Mouse (Mus musculus): ENCODE measurements around the gene Phf21a. TPM values are rescaled to one million over a fixed set of nuclear protein-coding genes. Genes with fewer than 3 reads are reported as not detected.

Phf21a gene
- polyA plus RNA-seq, 1 experiment from 2014 or later, result 34.9 TPM

DNA sequence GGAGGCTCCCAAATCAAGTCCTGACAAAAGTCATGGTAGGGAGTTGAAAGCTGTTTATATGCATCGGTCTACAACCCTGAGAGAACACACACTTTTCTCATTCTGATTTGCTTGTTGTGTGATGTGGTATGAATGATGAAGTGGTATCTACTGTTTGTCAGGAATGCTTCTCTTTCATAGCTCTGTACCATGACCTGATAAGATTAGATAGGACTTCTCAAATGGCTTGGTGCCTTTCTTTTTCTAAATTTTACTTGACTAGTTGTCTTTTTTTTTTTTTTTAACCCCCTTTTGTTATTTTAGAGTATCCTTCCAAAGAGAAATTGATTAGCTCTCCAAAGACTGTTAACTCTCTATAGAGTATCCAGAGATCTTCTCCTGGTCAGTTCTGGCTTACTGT is 153.2 kb downstream of the Phf21a start:
- ATAC-seq (ENCODE audit: insufficient number of reproducible peaks, low FRiP score, low TSS enrichment, low read depth), result no peak
- no peaks in the 10 kb centered on the region for H3K27me3 ChIP-seq
- no peak overlapping the region for H3K9ac ChIP-seq
- no peaks in the 10 kb centered on the region for H3K9me3 ChIP-seq
- H3K36me3 ChIP-seq, result peaks cover 31% of the 10 kb centered on the region
- H3K4me1 ChIP-seq, result no peaks in the 10 kb centered on the region
- no peak overlapping the region for H3K27ac ChIP-seq
- no peak overlapping the region for H3K4me2 ChIP-seq
- no peak overlapping the region for H3K4me3 ChIP-seq
- WGBS, result 97% methylated on average over 1 of the region's 1 CpGs

DNA sequence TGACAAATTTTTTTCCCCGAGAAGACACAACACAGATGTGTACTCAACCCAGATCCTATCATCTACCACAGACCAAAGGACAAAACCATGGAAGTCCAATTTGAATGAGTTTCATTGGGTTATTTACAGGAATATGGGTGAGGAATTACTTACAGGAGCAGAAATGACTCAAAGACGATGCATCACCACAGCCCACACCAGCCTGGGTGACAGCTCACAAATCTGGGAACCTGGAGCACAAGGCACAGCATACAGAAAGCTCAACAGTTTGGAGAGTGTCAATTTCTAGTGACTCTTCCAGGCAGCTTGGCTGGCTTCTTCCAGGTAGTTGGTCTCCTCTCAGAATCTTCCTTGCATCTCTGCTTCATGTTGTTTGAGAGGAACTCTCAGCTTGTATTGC is 154.8 kb downstream of the Phf21a start:
- Histone ChIP-seq H3K36me3 (peaks cover 35% of the 10 kb centered on the region), H3K4me3 (no peak overlapping the region)
- whole genome bisulfite sequencing, result 96% methylated on average over 2 of the region's 2 CpGs

DNA sequence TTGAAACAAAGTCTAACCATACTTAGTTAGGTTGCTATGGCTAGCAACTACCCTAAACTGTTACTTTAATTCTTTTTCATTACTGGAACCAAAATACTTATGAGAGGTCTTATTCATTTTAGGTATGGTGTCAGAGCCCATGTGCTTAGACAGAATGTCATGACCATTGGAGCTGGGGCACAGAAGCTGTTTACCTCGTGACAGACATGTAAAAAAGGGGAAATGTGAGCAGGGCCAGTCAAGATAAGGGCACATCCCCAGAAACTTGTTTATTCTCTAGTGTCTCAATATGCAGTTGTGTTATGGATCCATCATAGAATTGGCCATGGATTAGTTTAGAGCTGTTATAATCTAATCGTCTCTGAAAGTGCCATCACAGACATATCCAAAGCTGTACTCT is 157.6 kb downstream of the Phf21a start:
- ATAC-seq (ENCODE audit: insufficient number of reproducible peaks, low FRiP score, low TSS enrichment, low read depth), result no peak
- no peaks in the 10 kb centered on the region for H3K27me3 ChIP-seq
- no peak overlapping the region for H3K4me2 ChIP-seq
- no peak overlapping the region for H3K9ac ChIP-seq
- no peak overlapping the region for H3K27ac ChIP-seq
- no peaks in the 10 kb centered on the region for H3K9me3 ChIP-seq
- no peak overlapping the region for H3K4me3 ChIP-seq
- no peaks in the 10 kb centered on the region for H3K4me1 ChIP-seq
- 83% methylated on average over 2 of the region's 2 CpGs for WGBS
- peaks cover 28% of the 10 kb centered on the region for H3K36me3 ChIP-seq

More for the DNA sequence above, 154.8 kb downstream of the Phf21a start:
- H3K9ac ChIP-seq, result no peak overlapping the region
- no peak for ATAC-seq (ENCODE audit: insufficient number of reproducible peaks, low FRiP score, low TSS enrichment, low read depth)
- no peaks in the 10 kb centered on the region for H3K27me3 ChIP-seq
- no peak overlapping the region for H3K27ac ChIP-seq
- H3K4me2 ChIP-seq, result no peak overlapping the region
- no peaks in the 10 kb centered on the region for H3K9me3 ChIP-seq
- H3K4me1 ChIP-seq, result no peaks in the 10 kb centered on the region

DNA sequence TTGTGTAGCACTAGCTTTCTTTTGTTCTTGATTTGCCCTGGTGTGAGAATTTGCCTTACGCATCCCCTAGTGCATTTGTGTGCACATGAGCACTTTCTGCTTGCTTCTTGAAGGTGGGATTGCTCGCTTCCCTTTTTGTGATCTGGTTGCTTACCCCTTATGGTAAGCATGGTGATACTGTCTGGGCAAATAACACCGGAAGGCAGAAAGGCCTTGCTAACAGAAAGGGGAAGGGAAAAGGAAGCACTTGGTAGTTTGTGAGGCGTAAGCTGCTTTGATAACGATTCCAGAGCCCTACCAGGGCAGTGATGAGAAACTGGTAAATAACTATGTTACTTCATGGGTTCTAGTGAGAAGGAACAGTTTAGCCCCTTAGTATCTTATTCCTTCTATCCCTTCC is 160.9 kb downstream of the Phf21a start:
- Histone ChIP-seq H3K4me2 (no peak overlapping the region), H3K27me3 (no peaks in the 10 kb centered on the region), H3K9me3 (no peaks in the 10 kb centered on the region), H3K36me3 (peaks cover 20% of the 10 kb centered on the region), H3K4me3 (no peak overlapping the region), H3K4me1 (0 out of 2 replicates have a peak, but pooled peaks cover 6% of the 10 kb centered on the region), H3K9ac (no peak overlapping the region), H3K27ac (no peak overlapping the region)
- WGBS, result 83% methylated on average over 5 of the region's 5 CpGs
- no peak for ATAC-seq (ENCODE audit: insufficient number of reproducible peaks, low FRiP score, low TSS enrichment, low read depth)

DNA sequence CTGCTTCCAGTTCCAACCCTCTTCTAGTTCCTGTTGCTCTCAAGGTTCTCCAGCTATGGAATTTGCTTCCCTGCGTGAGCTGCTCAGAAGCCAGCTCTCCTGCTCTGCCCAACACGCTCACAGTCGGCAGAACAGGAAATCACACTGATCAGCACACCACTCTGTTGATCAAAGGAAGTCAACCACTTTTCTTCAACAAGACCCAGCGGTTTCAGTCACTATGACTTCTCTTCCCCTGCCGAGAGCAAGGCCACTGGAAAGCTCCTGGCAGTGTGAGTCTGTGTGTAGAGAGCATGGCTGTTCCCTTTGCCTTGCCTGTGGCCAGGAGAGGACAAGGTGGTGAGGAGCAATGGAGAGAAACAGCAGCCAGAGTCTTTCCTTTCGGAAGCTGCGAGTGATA is 163.2 kb downstream of the Phf21a start:
- no peak for ATAC-seq (ENCODE audit: insufficient number of reproducible peaks, low FRiP score, low TSS enrichment, low read depth)
- WGBS, result 65% methylated on average over 7 of the region's 7 CpGs

DNA sequence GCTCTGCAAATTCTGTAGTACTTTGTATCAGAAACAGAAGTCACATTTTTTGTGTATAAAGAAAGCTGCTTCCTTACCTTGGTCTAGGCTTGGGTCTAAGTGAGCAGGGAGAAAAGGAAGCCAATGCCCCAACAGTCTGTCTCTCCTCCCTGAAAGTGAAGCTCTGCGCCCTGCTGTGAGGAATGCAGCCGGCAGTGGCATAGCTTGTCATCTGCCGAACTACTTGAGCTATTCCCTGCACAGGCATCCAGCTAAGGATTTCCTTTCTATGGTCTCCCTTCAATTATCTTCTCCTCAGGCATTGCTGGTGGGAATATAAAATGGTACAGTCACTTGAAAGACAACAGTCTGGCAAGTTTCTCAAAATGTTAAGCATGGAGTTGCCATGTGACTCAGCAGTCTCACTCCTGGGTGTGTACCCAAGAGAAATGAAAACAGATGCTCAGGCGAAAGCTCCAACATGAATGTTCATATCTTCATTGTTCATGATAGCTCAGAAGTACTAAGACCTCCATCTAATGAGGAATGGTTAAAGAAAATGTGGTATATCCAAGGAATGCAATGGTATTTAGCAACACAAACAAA is 164.5 kb downstream of the Phf21a start:
- no peak overlapping the region for H3K4me2 ChIP-seq
- H3K4me1 ChIP-seq, result 0 out of 2 replicates have a peak, but pooled peaks cover 6% of the 10 kb centered on the region
- no peak for ATAC-seq (ENCODE audit: insufficient number of reproducible peaks, low FRiP score, low TSS enrichment, low read depth)
- WGBS, result 55% methylated on average over 4 of the region's 4 CpGs
- no peaks in the 10 kb centered on the region for H3K27me3 ChIP-seq
- H3K36me3 ChIP-seq, result peaks cover 14% of the 10 kb centered on the region
- no peak overlapping the region for H3K27ac ChIP-seq
- no peaks in the 10 kb centered on the region for H3K9me3 ChIP-seq
- H3K4me3 ChIP-seq, result no peak overlapping the region
- H3K9ac ChIP-seq, result no peak overlapping the region

More for the DNA sequence above, 163.2 kb downstream of the Phf21a start:
- Histone ChIP-seq H3K4me1 (0 out of 2 replicates have a peak, but pooled peaks cover 6% of the 10 kb centered on the region), H3K9me3 (no peaks in the 10 kb centered on the region), H3K27me3 (no peaks in the 10 kb centered on the region), H3K36me3 (peaks cover 19% of the 10 kb centered on the region), H3K4me2 (no peak overlapping the region), H3K27ac (no peak overlapping the region), H3K4me3 (no peak overlapping the region), H3K9ac (no peak overlapping the region)

DNA sequence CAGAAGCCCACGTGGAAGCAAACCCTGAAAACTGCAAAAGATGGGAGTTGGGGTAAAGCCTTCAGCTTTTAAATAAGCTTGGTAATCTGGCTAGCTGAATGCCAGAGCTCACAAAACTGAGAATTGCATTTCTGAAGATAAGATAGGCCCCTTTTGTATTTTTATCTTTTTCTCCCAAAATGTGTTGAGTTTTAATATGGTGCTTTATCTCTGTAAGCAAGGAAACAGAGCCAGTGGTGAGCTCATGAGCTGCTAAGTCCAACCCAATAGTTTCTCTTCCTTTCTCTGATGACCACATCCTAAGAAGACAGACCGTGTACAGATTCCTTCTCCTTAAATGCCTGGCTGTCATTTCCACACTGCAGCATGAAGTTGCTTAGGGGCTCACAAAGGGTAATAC is 167.0 kb downstream of the Phf21a start:
- H3K4me2 ChIP-seq, result no peak overlapping the region
- 76% methylated on average over 2 of the region's 2 CpGs for WGBS
- H3K9ac ChIP-seq, result no peak overlapping the region
- no peak overlapping the region for H3K4me3 ChIP-seq
- ATAC-seq (ENCODE audit: insufficient number of reproducible peaks, low FRiP score, low TSS enrichment, low read depth), result no peak
- no peaks in the 10 kb centered on the region for H3K9me3 ChIP-seq
- H3K27me3 ChIP-seq, result no peaks in the 10 kb centered on the region
- H3K4me1 ChIP-seq, result 0 out of 2 replicates have a peak, but pooled peaks cover 6% of the 10 kb centered on the region
- H3K27ac ChIP-seq, result no peak overlapping the region
- H3K36me3 ChIP-seq, result peaks cover 11% of the 10 kb centered on the region

DNA sequence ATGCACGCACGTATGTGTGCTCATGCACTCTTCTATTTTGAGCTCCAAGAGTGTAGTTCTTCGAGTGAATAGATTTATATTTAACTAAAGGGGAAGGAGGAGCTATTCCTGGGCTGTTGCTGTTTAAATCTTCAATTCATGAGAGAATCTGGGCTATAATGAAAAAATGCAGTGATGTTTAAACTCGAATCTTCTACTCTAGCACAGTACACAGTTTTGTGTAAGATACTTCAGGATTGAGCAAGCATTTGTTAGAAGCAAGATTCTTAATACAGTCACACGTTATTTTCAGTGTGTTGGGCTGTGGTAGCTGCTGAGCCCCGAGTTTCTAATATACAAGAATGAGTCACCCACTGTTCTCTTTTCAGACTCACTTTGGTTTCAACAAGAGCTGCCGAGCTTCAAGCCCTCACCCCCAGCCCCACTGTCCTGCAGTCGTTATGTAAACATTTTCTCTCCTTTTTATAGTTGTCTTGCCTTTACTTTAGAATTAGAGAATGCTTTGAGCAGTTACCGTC is 173.2 kb downstream of the Phf21a start:
- H3K4me3 ChIP-seq, result no peak overlapping the region
- H3K27me3 ChIP-seq, result no peaks in the 10 kb centered on the region
- no peak overlapping the region for H3K27ac ChIP-seq
- peaks cover 6% of the 10 kb centered on the region; the same call in 1 of the 2 replicates for H3K36me3 ChIP-seq
- no peak overlapping the region for H3K4me2 ChIP-seq
- no peak for ATAC-seq (ENCODE audit: insufficient number of reproducible peaks, low FRiP score, low TSS enrichment, low read depth)
- H3K4me1 ChIP-seq, result no peaks in the 10 kb centered on the region
- H3K9ac ChIP-seq, result no peak overlapping the region
- H3K9me3 ChIP-seq, result no peaks in the 10 kb centered on the region
- WGBS, result 76% methylated on average over 9 of the region's 9 CpGs

DNA sequence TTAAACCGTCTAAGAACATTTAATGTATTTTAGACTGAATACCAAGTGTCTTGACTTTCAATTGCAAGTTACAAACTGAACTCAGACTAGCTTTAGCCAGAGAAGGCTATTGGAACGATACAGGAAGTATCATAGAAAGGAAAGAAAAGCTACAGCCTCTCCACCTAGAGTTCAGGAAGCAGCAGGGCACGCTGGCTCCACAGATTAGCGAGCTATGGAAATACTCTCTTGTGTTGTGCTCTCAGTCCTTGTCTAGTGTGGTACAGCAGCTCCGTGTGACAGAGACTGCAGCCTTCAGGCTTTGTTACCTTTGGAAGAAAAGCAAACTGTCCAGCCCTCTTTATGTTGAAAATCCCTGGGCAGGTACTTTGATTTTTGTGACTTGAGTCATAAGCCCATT is 176.3 kb downstream of the Phf21a start:
- no peak overlapping the region for H3K4me3 ChIP-seq
- no peak for ATAC-seq (ENCODE audit: insufficient number of reproducible peaks, low FRiP score, low TSS enrichment, low read depth)
- H3K27ac ChIP-seq, result no peak overlapping the region
- H3K27me3 ChIP-seq, result no peaks in the 10 kb centered on the region
- H3K36me3 ChIP-seq, result peaks cover 6% of the 10 kb centered on the region; the same call in 1 of the 2 replicates
- H3K4me2 ChIP-seq, result no peak overlapping the region
- H3K4me1 ChIP-seq, result no peaks in the 10 kb centered on the region; the same call in 1 of the 2 replicates
- no peaks in the 10 kb centered on the region for H3K9me3 ChIP-seq
- WGBS, result 87% methylated on average over 5 of the region's 5 CpGs
- no peak overlapping the region for H3K9ac ChIP-seq

DNA sequence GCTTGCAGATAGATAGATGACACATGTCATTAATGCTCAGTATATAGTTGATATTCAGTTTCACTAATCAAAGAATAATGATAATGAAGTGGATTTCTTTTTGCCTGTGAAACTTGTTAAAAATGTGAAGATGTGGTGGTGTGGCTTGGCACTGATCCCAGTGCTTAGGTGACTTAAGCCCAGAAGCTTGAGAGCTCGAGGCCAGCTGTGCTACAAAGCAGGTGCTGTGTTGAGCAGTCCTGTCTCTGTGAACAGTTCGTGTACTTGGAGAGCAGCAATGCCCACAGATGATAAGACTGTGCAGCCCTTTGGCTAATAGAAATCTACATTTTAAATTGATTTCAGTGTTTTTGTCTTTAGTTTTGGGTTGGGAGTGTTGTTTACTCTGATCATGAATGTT is 179.6 kb downstream of the Phf21a start:
- H3K9ac ChIP-seq, result no peak overlapping the region
- H3K4me3 ChIP-seq, result no peak overlapping the region
- no peak overlapping the region for H3K27ac ChIP-seq
- ATAC-seq (ENCODE audit: insufficient number of reproducible peaks, low FRiP score, low TSS enrichment, low read depth), result no peak
- WGBS, result 14% methylated on average over 2 of the region's 2 CpGs
- peaks cover 6% of the 10 kb centered on the region; the same call in 1 of the 2 replicates for H3K36me3 ChIP-seq
- H3K4me2 ChIP-seq, result no peak overlapping the region
- H3K27me3 ChIP-seq, result no peaks in the 10 kb centered on the region
- no peaks in the 10 kb centered on the region for H3K9me3 ChIP-seq
- H3K4me1 ChIP-seq, result no peaks in the 10 kb centered on the region; the same call in 1 of the 2 replicates

DNA sequence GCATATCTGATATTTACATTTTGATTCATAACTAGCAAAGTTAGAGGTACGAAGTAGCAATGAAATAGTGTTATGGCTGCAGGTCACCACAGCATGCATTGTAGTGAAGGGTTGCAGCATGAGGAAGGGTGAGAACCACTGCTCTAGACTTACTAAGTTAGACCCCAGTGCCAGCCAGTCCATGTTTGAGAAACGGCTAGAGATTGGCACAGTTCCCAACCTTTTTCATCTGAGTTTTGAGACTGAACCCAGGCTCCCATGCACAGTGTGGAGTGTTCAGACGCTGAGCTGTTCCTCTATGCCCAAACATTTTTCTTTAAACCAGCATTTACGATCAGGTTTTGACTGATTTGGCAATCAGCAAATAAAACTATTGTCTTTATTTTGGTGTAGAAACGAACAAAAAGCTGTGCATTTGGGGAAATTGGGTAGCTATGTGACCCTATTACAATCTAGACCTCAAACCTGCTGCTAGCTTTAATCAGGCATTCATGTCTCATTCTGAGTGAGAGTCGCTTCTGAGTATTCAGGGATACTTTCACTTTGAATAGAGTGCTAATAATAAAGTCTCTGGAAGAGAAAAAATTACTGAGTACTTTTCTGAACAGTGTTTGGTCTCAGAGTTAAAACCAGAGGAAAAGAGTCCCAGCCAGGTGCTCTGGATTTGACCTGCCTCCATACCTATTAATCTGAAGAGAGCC is 180.3 kb downstream of the Phf21a start:
- no peak overlapping the region for H3K9ac ChIP-seq
- 70% methylated on average over 6 of the region's 6 CpGs for WGBS

DNA sequence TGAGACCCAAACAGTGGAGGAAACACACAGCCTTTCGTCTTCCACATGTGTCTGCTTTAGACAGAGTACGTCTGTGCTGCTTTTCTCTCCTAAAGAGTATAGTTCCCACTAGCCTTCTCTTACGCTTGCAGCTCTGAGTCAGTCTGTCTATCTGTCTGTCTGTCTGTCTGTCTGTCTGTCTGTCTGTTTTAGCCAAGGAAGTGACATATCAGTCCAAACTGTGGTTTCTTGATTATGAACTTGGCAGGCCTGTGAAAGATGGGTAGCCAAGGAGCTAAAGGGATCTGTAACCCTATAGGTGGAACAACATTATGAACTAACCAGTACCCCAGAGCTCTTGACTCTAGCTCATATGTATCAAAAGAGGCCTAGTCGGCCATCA is 180.9 kb downstream of the Phf21a start:
- H3K27ac ChIP-seq, result no peak overlapping the region
- H3K9me3 ChIP-seq, result no peaks in the 10 kb centered on the region
- no peak overlapping the region for H3K4me3 ChIP-seq
- 78% methylated on average over 4 of the region's 4 CpGs for WGBS
- no peaks in the 10 kb centered on the region for H3K27me3 ChIP-seq
- no peak overlapping the region for H3K9ac ChIP-seq
- no peaks in the 10 kb centered on the region; the same call in 1 of the 2 replicates for H3K4me1 ChIP-seq
- peaks cover 4% of the 10 kb centered on the region; the same call in 1 of the 2 replicates for H3K36me3 ChIP-seq
- H3K4me2 ChIP-seq, result no peak overlapping the region
- no peak for ATAC-seq (ENCODE audit: insufficient number of reproducible peaks, low FRiP score, low TSS enrichment, low read depth)

More for the DNA sequence above, 180.3 kb downstream of the Phf21a start:
- no peak for ATAC-seq (ENCODE audit: insufficient number of reproducible peaks, low FRiP score, low TSS enrichment, low read depth)
- no peaks in the 10 kb centered on the region for H3K9me3 ChIP-seq
- no peak overlapping the region for H3K4me3 ChIP-seq
- H3K36me3 ChIP-seq, result peaks cover 6% of the 10 kb centered on the region; the same call in 1 of the 2 replicates
- H3K4me1 ChIP-seq, result no peaks in the 10 kb centered on the region; the same call in 1 of the 2 replicates
- no peaks in the 10 kb centered on the region for H3K27me3 ChIP-seq
- H3K27ac ChIP-seq, result no peak overlapping the region
- no peak overlapping the region for H3K4me2 ChIP-seq

Measured in limb, embryonic 15.5 days (tissue).